Mouse (Mus musculus) cerebellum, adult 8-10 months (tissue): Measurements from ENCODE around the gene Aif1.

Source experiments
- DNase-seq: peaks from one replicate; pipeline ENCODE4 v3.0.0; 2022

Aif1 gene

GRCm38 (mm10) chr17:35165451-35166155 is 10.3 kb downstream of the Aif1 start:
- DNase-seq, result peak; percentile 32

DNA sequence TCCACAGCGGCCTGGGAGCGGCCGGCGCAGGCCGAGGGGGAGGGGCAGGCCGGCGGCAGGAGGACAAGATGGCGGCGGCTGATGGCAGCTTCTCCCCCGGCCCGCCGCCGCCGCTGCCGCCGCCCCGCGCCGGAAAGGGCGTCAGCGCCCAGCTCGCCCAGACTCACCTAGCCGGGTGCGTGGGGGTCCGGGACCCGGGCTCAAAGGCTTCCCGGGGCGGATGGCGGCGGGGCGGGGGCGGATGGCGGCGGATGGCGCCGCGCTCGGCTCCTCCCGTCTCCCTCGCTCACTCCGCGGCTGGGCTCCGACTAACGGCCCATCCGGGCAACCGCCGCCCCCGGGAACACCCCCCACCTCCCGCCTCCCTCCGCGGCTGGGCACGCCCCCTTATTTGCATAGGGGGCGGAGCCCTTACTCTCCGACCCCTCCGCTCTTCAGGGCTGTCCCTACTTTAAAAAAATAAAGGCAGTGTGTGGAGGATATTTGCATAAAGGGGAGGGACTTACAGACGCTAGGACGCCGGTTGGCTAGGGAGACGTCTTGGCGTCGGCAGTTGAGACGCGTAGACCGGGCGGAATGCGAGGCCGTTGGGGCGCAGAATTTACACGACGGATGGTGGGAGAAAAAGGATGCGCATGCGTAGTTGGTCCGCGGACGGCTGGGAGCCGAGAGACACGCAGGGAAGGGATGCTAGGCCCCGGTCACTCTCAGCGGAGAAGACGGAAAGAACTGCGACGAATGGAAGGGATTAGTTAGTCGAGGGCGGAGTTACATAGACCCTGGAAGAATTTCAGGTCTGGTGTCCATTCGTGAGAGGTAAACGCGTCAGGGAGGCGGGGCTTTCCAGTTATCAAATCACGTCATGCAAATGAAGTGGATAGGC is 11.1 kb downstream of the Aif1 start, which contains the start of gene Prrc2a:
Gene Prrc2a, minus strand, starts transcription at position 330 of the 883 bp plus-strand sequence.
- DNase-seq, result peak; percentile 99

- no peak for DNase-seq
Observed at GRCm38 (mm10) chr17:35164218-35164567, 11.7 kb downstream of the Aif1 start.

- DNase-seq, result peak; percentile 38
Observed at GRCm38 (mm10) chr17:35163326-35164081, 12.4 kb downstream of the Aif1 start.

GRCm38 (mm10) chr17:35162730-35163129 is 13.1 kb downstream of the Aif1 start:
- DNase-seq, result peak; percentile 41

DNA sequence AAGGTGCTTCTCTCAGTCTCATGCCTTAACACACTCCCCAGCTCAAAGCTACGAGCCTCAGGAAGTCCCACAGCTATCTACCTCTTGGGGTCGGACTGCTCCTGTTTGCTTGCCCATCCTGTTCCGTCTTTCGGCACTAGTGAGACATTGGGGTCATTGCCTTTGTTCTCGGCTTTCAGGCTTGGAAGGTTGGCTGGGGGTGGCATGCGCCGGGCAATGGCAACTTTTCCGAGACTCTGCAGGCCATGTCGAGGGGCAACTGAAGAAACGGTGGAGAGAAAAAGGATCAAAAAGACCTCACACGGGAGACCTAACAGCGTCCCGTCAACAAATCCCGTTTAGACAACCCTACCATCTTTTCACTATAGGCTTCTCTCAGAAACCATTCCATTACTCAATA is 13.7 kb downstream of the Aif1 start:
- DNase-seq, result peak; percentile 20

DNA sequence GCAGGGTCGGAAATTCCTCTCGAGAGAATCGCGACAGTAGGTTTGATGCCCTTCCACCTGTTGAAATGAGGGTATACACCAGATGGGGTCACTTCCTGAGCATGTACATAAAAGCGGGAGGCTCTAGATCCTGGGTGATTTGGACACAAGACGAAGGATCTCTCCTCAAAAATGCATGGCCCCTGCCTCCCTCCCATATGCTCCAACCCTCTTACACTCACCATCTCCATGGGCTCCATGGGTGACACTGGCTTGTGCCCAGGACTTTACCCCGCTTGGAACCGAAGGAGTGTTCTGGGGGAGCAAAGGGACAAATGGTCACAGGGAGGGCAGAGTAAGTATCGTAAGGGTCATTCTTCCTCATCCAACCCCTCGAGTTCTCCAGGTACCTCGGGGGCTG is 14.4 kb downstream of the Aif1 start:
- DNase-seq, result peak; percentile 28

DNA sequence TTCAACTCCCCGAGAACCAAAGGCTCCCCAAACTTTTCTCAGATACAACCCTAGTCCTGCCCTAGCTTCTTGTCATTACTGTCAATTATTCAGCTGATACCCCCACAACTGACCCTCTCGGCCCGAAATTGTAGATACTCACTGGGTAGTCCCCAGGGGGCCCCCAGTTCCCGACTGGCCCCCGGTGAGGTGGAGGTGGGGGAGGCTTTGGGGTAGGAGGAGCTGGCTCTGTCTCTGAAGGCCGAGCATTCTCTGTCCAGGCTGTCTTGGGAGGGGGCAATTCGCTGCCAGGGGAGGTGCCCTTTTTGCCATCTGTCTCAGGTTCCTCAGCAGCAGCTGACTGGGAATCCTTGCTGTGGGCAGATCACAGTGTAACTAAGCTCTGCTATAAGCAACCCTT is 16.2 kb downstream of the Aif1 start:
- DNase-seq, result peak; percentile 15

DNA sequence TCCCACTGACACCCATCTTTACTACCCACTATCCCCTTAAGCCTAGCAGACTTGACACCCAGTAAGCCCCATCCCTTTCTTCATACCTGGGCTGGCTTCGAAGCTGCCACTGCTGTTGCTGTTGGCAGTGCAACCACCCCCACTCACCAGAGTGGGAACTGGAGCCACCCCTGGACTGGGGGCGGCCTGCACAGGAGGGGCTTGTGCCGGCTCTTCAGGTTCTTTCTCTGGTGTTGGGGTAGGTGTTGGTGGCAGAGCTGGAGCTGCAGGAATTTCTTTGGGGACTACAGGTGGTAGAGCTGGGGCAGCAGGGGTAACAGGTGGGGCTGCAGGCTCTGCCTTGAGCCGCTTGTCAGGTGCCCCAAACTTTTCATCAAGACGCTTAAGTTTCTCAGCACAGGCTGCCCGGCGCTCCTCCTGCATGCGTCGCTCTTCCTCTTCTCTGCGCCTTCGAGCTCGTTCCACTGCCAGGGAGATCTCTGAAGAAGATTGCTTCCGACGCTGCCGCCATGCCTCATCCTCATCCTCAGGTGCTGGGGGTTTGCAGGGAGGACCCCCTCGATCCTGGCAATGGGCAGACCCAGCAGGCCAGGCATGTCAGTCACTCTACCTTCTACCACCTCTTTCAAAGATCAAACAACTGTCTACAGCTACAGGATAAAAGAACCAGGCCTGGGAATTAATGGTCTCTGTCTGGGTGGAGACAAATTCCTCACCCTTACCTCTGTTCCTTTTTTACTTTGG is 16.8 kb downstream of the Aif1 start:
- no peak for DNase-seq

DNA sequence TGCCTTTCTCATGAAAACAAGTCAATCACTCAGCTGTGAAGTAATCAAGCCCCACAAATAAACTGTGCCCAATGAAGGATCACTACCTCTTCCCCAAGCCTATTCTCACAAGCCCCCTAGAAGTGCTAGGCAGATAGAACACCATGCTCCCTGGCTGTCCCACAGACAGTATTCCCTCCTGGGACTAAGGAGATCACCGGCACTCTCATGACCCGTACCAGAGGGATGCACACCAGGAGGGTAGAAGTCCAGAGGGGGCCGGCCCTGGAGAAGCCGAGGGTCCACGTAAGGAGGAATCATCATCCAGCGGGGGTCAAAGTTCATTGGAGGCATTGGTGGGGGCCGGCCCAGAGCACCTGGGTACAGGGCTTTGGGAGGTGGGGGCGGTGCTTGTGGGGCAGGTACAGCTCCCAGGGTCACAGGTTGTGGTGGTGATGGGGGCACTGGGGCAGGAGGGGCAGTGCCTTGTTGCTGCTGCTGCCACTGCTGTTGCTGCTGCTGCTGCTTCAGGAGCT is 18.1 kb downstream of the Aif1 start:
- DNase-seq, result no peak

- DNase-seq, result no peak
Observed at GRCm38 (mm10) chr17:35157254-35157653, 18.6 kb downstream of the Aif1 start.

DNA sequence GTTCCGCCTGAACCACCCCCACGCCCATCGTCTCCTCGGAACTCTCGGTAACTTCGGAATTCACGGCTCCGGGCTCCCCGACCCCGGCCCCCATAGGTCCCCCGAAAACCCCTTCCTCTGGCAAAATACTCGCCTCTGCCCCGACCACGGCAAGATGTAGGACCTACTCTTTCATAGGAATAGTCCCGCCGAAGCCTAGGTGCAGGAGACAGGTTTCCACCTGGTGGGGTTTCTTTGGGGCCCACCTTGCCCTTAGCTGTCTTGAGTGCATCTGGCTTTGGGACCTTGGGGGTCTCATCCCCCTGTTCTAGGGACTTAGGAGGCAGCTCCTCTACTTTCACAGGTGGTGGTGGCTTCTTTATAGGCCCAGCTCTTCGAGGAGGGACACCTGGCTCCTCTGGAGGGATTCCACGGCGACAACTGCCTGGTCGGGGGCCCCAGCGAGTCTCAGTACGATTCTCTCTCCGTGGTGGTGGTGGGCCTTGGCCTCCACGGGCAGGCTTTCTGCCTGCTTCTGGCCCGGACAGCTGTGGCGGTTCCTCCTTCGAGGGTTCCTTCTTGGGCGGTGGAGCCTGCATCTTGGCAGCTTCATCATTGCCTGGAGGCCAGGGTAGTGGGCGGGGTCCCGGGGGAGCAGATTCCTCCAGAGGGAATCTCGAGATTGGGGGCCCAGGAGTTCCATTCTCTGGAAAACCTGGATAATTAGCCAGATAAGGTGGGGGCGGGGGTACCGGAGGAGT is 19.2 kb downstream of the Aif1 start:
- no peak for DNase-seq

- no peak for DNase-seq
Observed at GRCm38 (mm10) chr17:35155451-35155850, 20.4 kb downstream of the Aif1 start.

DNA sequence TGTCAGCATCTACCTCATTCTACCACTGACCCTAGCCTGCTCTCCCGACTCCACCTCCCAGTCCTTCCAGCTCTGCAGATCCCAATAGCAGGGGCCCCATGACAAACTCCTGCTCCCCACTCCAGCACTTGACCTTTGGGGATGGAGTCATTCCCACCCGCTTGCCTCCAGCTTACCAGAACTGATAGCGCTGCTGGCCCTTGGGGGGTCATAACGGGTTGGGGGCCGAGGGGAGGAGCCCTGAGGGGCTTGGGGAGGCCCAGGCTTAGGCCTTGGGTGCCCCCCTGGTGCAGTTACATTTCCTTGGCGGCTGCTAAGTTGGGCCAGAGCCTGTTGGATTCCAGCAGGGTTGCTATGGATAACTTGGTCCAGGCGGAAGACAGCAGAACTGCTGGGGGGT is 21.3 kb downstream of the Aif1 start:
- no peak for DNase-seq

DNA sequence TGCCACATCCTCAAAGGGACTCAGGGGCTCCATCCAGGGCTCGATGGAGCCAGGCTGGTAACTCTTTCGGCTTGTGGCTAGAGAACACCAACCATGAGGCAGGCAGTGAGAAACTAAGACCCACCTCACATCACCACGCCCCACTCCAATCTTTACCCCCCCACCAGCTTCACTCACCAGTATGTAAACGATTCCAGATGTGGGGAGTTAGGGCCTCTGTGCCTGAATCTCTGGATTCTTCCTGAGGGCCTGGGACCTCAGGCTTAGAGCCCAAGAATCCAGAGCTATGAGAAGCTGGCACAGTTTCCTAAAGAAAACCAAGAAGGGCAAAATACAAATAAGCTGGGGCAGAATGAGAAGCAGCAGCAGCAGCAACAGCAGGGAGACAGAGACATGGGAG is 21.9 kb downstream of the Aif1 start:
- no peak for DNase-seq

- DNase-seq, result no peak
Observed at GRCm38 (mm10) chr17:35153077-35153476, 22.8 kb downstream of the Aif1 start.

DNA sequence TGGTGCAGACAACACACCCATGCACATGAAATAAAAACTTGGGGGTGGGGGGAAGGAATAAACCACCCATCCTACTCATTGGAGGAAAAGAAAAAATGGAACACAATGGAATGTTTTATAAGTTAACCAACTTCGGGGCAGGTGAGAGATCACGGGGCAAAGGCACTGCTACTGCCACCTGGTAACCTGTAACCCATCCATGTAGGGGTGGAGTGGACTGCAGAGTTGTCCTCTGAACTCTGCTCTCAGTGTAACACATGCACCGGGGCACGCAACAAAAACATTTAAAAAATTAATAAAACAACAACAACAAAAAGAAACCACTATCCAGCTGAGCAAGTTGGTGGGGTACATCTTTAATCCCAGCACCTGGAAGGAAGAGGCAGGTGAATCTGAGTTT is 23.7 kb downstream of the Aif1 start:
- DNase-seq, result no peak

- no peak for DNase-seq
Observed at GRCm38 (mm10) chr17:35147922-35148639, 27.8 kb downstream of the Aif1 start.

DNA sequence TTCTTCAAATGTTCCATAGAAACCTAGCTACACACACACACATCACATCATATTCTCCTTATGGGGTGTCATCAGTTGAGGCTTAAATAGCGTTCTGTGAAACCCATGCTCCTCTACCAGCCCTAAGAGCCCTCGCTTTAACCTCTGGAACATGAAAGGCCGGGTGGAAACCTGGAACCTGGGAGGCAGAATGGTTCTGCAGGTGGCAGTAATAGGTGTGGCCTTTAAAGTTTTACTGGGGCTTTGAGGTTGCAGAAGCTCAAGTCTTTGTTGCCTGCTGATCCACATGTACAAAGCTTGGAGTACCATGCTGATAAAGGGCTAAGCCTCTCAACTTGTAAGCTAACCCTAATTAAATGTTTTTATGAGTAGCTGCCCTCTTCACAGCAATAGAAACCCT is 28.5 kb downstream of the Aif1 start:
- no peak for DNase-seq

DNA sequence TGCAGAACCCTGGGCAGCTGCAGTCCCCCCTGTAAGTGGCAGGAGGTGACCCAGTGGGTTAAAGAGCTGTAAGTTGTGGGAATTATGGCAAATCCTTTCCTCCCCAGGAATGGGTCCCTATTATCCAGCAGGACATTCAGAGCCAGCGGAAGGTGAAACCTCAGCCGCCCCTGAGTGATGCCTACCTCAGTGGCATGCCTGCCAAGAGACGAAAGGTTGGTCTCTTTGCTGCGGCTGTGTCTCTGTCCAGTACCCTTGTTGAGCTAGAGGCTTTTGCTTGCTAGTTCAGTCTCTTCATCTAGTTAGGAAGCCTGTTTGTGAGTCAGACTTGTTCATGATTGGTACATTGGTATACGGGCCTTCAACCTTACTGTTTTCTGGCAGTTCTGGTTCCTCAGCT is 29.7 kb downstream of the Aif1 start:
- DNase-seq, result no peak

GRCm38 (mm10) chr17:35141971-35142370 is 33.9 kb downstream of the Aif1 start:
- no peak for DNase-seq
